Mouse (Mus musculus) brain, embryonic 14.5 days (tissue): ENCODE data around the gene Rif1.

Source experiments
- CTCF ChIP-seq: fragments of 200-500 bp; IDR thresholded peaks from 2 replicates; pipeline ENCODE4 v1.5.1; 2012; ENCODE audit warnings: inconsistent platforms, mild to moderate bottlenecking, moderate library complexity, borderline replicate concordance; ENCODE audit not compliant: insufficient read depth, insufficient read length; ENCODE audit errors: extremely low read depth
- POLR2A ChIP-seq: fragments of 200-500 bp; IDR thresholded peaks from 2 replicates; pipeline ENCODE4 v1.6.1; 2012; ENCODE audit warnings: mild to moderate bottlenecking, inconsistent platforms, borderline replicate concordance; ENCODE audit not compliant: poor library complexity, insufficient read depth, insufficient read length, severe bottlenecking; ENCODE audit errors: extremely low read depth

DNA sequence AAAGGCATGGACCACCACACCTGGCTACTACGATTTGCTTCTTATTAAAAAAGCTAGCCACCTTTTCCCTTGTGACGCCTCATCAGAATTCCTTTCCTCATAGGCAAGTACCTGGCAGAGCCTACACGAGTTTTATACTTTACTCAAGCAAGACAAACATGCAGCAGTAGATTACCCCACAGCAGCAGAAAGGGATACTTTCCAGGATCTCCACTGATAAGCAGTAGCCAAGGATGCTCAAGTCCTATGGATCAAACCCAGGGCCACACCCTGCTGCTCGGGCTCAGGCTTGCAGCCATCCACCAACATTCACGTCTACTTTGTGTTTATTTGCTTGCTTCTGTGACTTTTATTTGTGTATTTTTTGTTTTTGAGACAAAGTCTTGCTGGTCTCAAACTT, 26.6 kb upstream of the Rif1 start:
- TF ChIP-seq CTCF (no peak), POLR2A (no peak)
